Mouse (Mus musculus): Measurements from ENCODE around the gene Kcnj4. TPM values are rescaled to one million over a fixed set of nuclear protein-coding genes. Genes with fewer than 3 reads are reported as not detected.

Gene Kcnj4
- polyA plus RNA-seq (2016; fragmentation: Nextera tagmentation; extraction: Ambion mirVana): not detected in 2 replicates

DNA sequence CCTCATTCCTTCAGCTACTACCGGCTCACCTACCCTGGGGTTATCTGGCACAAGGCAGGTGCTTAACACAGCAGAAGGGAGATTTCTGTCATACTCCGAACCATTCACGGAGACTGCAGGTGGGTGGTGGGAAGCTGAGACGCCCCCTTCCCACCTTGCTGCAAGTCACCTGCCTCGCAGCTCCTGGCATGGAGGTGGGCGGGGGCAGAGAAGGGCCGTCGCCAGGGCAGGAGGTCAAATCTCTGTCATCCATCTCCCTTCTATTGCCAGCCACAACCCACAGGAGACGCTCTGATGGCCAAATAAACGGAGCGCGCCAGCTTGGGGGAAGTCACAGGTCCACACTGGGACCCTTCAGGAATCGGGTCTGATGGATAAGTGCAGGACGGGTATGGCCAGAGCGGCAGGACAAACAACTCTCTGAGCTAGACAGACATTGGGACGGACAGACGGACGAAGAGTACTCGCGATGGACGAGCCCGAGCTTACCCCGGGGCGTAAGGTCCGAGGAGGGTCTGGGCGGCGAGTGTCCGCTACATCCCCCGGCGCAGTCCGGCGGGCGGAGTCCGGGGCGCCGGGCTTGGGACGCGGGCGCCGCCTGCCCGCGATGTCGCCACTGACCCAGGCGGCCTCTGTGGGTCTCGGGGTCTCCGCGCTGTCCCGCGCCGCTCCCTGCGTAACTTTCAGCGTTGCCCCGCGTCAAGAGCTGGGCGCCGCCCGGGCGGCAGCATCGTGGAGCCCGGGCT is at the start of gene Kcnj4:
Kcnj4 (minus strand) TSS at position 535 of the 746 bp plus-strand sequence.
- peaks cover 100% of the 10 kb centered on the region for H3K27me3 ChIP-seq (replicated peaks)
- ATAC-seq: no peak
- peak within 1 kb of the TSS; percentile 51 for H3K4me3 ChIP-seq
- H3K9me3 ChIP-seq (replicated peaks): no peaks in the 10 kb centered on the region
- no peak within 1 kb of the TSS for H3K27ac ChIP-seq
- 2% methylated on average over 54 of the region's 60 CpGs for WGBS (ENCODE audit: insufficient replicate concordance)
- H3K4me2 ChIP-seq: peak within 1 kb of the TSS; percentile 75
- H3K36me3 ChIP-seq: no peaks in the 10 kb centered on the region
- peaks cover 15% of the 10 kb centered on the region for H3K4me1 ChIP-seq
- H3K9ac ChIP-seq: peak within 1 kb of the TSS; percentile 29; the same call in 1 of the 2 replicates

DNA sequence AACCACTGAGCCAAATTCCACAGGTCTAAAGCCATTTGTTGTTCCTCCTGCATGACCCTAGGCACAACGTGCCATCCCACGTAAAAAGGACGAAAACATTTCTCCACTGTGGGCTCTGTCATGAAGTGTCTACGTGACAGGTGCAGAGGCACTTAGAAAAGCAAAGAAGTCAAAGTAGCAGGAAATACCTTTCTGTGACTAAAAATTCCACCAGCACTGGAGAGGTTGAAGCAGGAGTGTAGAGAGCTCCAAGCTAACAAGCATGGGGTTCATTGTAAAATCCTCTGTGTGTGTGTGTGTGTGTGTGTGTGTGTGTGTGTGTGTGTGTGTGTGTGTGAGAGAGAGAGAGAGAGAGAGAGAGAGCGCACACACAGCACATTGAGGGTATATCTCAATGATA is 47.5 kb upstream of the Kcnj4 start:
- Histone ChIP-seq H3K4me3 (no peak overlapping the region), H3K27me3 (replicated peaks) (peaks cover 29% of the 10 kb centered on the region), H3K4me1 (no peaks in the 10 kb centered on the region), H3K36me3 (no peaks in the 10 kb centered on the region), H3K4me2 (no peak overlapping the region), H3K9ac (no peak overlapping the region), H3K27ac (no peak overlapping the region), H3K9me3 (replicated peaks) (no peaks in the 10 kb centered on the region)
- 62% methylated on average over 5 of the region's 5 CpGs for WGBS (ENCODE audit: insufficient replicate concordance)
- no peak for ATAC-seq

DNA sequence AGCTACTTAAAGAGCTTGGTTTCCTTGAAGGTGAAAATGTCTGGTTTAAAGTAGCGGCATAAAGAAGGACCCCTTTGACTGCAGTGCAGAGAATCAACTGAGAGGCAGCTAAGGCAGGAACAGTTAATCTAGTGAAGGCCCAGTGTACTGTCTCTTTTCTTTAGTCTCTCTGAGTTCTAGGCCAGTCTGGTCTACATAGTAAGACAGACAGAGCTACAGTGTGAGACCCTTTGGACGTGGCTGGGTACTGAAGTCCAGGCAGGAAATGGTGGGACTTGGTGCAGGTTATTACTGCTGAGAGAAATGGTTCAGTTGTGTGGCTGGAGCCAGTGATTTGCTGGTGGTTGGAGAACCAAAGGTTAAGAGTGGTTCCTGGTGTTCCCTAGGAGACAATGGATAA is 43.2 kb upstream of the Kcnj4 start:
- no peak for ATAC-seq
- peaks cover 17% of the 10 kb centered on the region for H3K36me3 ChIP-seq
- 87% methylated on average over 2 of the region's 2 CpGs for WGBS (ENCODE audit: insufficient replicate concordance)

DNA sequence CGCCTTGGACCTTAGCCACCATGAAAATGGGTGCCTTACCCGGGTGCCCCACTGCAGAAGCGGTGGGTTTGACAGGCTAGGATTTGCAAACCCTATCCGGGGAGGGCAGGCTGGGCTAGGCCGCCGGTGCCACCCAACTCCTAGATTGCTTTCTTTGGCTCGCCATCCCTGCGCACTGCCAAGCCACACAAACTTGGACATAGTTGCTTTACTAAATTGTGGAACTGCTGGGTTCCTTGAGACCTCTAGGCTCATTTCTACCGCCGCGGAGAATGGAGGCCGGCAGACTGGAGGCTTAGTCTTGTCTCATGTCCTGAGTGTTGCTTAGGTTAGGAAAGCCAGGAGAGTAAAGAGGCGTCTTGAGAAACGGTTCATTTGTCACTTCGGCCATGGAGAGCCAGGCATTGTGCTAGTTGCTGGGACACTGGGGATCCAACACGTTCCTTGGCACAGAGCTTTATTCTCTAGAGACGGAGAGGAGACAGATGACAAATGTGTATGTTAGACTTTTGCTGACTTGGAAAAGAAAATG is 42.3 kb upstream of the Kcnj4 start:
- no peaks in the 10 kb centered on the region for H3K9me3 ChIP-seq (replicated peaks)
- H3K9ac ChIP-seq: peak overlapping the region; percentile 71
- H3K36me3 ChIP-seq: peaks cover 26% of the 10 kb centered on the region
- H3K4me2 ChIP-seq: peak overlapping the region; percentile 76
- peaks cover 28% of the 10 kb centered on the region for H3K4me1 ChIP-seq
- peak overlapping the region; percentile 94 for H3K27ac ChIP-seq
- no peak; the same call in 1 of the 2 replicates for ATAC-seq
- peak overlapping the region; percentile 74 for H3K4me3 ChIP-seq
- H3K27me3 ChIP-seq (replicated peaks): peaks cover 29% of the 10 kb centered on the region
- 79% methylated on average over 17 of the region's 17 CpGs for WGBS (ENCODE audit: insufficient replicate concordance)

More for the DNA sequence above, 43.2 kb upstream of the Kcnj4 start:
- no peak overlapping the region for H3K9ac ChIP-seq
- H3K4me2 ChIP-seq: no peak overlapping the region
- peaks cover 29% of the 10 kb centered on the region for H3K27me3 ChIP-seq (replicated peaks)
- no peak overlapping the region for H3K27ac ChIP-seq
- no peaks in the 10 kb centered on the region for H3K9me3 ChIP-seq (replicated peaks)
- H3K4me1 ChIP-seq: peaks cover 26% of the 10 kb centered on the region
- H3K4me3 ChIP-seq: no peak overlapping the region

DNA sequence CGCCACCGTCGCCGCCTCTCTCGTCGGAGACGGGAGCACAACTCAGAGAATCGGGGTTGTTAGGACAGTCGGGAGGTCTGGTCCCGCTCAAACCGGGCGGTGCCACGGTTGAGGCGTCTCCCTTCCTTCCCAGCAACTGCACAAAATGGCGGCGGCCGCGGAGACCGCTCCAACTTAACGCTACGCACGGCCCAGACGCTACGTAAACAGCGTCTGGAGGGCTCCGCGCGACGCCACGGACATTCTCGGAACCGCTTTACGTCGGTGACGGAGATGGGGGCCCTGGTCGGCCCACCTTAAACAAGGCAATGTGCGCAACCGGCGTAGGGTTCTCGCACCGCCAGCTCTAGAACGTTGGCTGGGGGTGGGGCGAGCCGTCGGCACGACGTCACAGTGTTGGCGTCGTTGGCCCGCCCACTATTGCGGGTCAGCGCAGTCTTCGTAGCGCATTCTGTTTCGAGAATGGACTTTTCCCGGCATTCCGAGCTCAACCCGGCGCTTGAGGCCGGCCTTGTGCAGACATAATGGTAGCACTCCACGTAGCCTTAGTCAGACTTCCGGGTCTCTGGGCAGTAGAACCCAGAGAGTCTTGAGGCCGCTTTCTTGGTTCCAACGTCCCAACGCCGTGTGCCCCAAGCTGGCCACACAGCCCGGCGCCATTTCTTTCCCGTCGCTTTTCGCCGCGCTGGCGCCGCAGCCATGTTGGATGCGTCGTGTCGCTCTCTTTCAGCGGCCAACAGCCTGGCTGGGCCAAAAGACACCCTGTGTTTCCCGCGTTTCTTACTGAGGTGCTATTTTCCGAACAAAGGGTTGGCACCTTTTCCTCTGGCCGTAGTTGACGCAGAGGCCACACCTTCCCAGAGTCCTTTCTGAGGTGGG is 41.6 kb upstream of the Kcnj4 start, which contains the start of gene Ddx17:
Ddx17 (minus strand) TSS at position 332 of the 879 bp plus-strand sequence.
- Histone ChIP-seq H3K9me3 (replicated peaks) (no peaks in the 10 kb centered on the region), H3K4me3 (peak within 1 kb of the TSS; percentile 74), H3K4me2 (peak within 1 kb of the TSS; percentile 76), H3K4me1 (peaks cover 28% of the 10 kb centered on the region), H3K27me3 (replicated peaks) (peaks cover 28% of the 10 kb centered on the region), H3K9ac (peak within 1 kb of the TSS; percentile 93), H3K27ac (peak within 1 kb of the TSS; percentile 94), H3K36me3 (peaks cover 33% of the 10 kb centered on the region)
- peak; percentile 93 for ATAC-seq
- 2% methylated on average over 84 of the region's 84 CpGs for WGBS (ENCODE audit: insufficient replicate concordance)

DNA sequence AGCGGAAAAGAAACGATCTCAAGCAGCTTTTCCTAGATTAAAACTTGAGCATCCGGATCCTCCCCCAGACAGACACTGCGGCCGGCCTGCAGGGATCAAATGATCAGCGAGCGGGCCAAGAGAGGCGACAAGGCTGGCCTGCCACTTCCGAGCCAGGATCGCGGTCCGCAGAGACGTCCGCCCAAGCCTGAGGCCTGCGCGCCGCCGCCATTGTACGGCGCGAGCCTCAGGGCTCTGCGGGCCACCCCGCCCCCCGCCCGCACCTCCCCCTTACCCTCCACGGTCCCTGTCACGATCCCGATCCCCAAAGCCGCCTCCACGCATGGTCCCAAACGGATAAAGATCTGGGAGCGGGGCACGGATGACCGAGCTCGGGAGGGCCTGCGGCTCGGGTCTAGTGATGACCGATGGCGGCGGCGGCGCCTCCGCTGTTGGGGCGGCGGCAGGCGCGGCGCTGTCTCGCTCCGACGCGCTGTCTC is 40.9 kb upstream of the Kcnj4 start:
- Histone ChIP-seq H3K36me3 (peaks cover 39% of the 10 kb centered on the region), H3K9ac (peak overlapping the region; percentile 93), H3K4me2 (peak overlapping the region; percentile 76), H3K4me3 (peak overlapping the region; percentile 74), H3K27ac (peak overlapping the region; percentile 94), H3K27me3 (replicated peaks) (peaks cover 21% of the 10 kb centered on the region), H3K9me3 (replicated peaks) (no peaks in the 10 kb centered on the region), H3K4me1 (peaks cover 28% of the 10 kb centered on the region)
- ATAC-seq: peak; percentile 69
- WGBS (ENCODE audit: insufficient replicate concordance): under 1% methylated on average over 52 of the region's 52 CpGs

DNA sequence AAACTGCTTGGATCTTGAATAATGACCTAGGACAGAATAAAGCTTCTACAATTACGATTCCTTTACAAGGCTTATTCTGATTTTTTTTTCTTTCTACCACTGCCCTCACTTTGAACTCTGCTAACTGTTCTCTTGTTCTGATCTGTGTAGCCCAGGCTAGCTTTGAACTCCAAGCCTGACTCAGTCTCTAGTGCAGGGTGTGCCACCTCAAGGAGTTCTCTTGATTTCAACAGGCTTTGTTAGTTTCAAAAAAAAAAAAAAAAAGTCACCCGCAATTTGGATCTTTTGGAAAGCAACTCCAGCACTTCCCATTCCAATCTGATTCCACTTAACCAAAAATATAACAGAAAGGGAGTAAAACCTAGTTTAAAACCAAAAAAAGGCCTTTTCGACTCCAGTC is 40.5 kb upstream of the Kcnj4 start:
- no peak for ATAC-seq
- Histone ChIP-seq H3K27me3 (replicated peaks) (peaks cover 18% of the 10 kb centered on the region), H3K4me2 (peak overlapping the region; percentile 76), H3K4me3 (peak overlapping the region; percentile 74), H3K36me3 (peaks cover 44% of the 10 kb centered on the region), H3K27ac (peak overlapping the region; percentile 94), H3K4me1 (peaks cover 31% of the 10 kb centered on the region), H3K9me3 (replicated peaks) (no peaks in the 10 kb centered on the region), H3K9ac (peak overlapping the region; percentile 93)
- 4% methylated on average over 3 of the region's 3 CpGs for WGBS (ENCODE audit: insufficient replicate concordance)

DNA sequence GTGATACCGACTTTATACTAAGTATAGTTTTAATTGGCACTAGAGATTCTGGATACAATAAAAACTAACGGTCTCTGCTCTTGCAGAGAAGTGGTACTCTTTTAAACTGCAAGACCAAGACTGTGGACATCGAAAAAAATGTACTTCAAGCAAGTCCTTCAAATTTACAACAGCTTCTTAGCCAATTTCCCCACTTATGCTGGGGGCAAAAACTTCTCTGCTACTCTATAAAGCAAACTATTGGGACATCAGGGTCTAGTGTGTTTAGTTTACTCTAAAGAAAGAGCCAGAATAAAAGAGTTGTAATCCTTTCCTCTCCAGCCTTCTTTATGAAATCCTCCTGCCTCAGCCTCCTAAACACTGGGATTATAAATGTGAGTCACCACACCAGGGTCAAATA is 38.9 kb upstream of the Kcnj4 start:
- H3K27me3 ChIP-seq (replicated peaks): peaks cover 9% of the 10 kb centered on the region; the same call in 1 of the 2 replicates
- H3K9ac ChIP-seq: peak overlapping the region; percentile 93; the same call in 1 of the 2 replicates
- 86% methylated on average over 3 of the region's 3 CpGs for WGBS (ENCODE audit: insufficient replicate concordance)
- no peaks in the 10 kb centered on the region for H3K9me3 ChIP-seq (replicated peaks)
- peaks cover 59% of the 10 kb centered on the region for H3K36me3 ChIP-seq
- H3K4me2 ChIP-seq: peak overlapping the region; percentile 76
- H3K4me3 ChIP-seq: peak overlapping the region; percentile 74
- ATAC-seq: no peak
- no peak overlapping the region for H3K27ac ChIP-seq
- H3K4me1 ChIP-seq: peaks cover 31% of the 10 kb centered on the region

DNA sequence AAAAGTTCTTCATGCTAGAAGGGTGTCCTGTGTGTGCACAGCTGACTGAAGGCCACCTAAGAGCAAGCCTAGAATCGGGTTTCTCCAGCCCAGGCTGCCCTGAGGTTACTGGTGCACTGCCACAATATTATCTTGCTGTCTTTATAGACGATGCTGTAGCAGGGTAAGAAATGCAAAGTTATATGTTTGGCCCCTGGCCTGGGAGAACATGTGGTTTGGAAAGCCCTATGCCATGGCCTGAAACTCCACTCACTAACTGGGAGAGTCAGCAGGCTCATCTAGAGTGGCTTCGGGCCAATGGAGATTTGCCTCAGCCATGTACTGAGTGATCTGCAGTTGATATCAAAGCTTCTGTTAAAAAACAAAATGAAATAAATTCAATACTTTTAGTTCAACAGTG is 28.8 kb upstream of the Kcnj4 start:
- no peaks in the 10 kb centered on the region for H3K4me1 ChIP-seq
- peaks cover 100% of the 10 kb centered on the region for H3K36me3 ChIP-seq
- H3K4me2 ChIP-seq: no peak overlapping the region
- H3K27me3 ChIP-seq (replicated peaks): no peaks in the 10 kb centered on the region
- no peak overlapping the region for H3K9ac ChIP-seq
- 75% methylated on average over 3 of the region's 3 CpGs for WGBS (ENCODE audit: insufficient replicate concordance)
- no peaks in the 10 kb centered on the region for H3K9me3 ChIP-seq (replicated peaks)
- no peak overlapping the region for H3K27ac ChIP-seq
- no peak for ATAC-seq
- H3K4me3 ChIP-seq: no peak overlapping the region

DNA sequence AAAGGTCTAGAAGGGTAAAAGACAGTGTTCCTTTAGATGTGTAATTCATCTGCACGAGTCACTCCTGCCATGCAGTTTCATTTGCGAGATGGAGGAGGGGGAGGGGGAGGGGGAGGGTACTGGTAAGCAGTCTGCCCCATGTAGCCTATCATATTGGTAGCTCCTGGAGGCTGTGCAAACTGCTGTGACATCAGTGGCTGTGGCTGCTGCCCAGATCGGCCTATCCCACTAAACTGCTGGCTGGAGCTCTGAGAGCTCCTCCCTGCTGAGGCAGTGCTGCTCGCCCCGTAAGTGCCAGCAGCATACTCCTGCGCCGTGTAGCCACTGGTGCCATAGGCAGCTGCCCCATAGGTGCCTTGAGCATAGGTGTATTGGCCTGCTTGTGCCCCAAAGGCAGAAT is 24.9 kb upstream of the Kcnj4 start:
- 78% methylated on average over 7 of the region's 7 CpGs for WGBS (ENCODE audit: insufficient replicate concordance)
- H3K9ac ChIP-seq: no peak overlapping the region
- H3K27ac ChIP-seq: no peak overlapping the region
- peak; percentile 28; the same call in 1 of the 2 replicates for ATAC-seq
- no peaks in the 10 kb centered on the region for H3K9me3 ChIP-seq (replicated peaks)
- H3K36me3 ChIP-seq: peaks cover 92% of the 10 kb centered on the region
- no peaks in the 10 kb centered on the region for H3K4me1 ChIP-seq
- H3K4me3 ChIP-seq: no peak overlapping the region
- no peaks in the 10 kb centered on the region for H3K27me3 ChIP-seq (replicated peaks)
- H3K4me2 ChIP-seq: no peak overlapping the region

DNA sequence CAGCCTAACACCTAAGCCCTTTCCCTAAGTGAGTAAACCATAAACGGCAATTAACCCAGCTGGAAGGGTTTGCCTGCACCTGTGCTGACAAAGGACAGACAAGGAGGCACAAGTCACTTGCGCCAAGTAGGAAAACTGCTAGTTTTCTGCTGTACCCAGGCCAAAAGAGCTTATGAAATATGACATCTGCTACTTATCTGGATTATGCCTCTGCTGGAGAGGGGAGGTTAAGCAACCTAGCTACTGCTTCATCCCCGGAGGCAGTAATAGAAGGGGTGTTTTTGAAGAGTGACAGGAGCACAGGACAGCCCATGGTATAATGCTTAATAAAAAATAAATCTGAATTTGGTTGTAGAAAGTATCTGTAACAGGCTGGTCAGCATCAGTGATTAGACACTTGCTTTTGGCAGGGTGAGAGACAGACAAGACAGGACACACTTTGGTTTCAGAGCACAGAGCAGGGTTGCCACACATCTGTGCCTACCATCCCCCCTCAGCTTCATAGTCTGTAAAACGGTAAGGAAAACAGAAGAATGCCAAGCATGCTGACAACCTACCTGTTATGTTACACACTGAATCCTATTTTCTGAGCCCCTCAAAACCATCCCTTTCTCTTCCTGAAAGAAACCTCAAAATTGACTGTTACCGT is 23.1 kb upstream of the Kcnj4 start:
- WGBS (ENCODE audit: insufficient replicate concordance): 76% methylated on average over 5 of the region's 5 CpGs
- ATAC-seq: no peak

More for the DNA sequence above, 23.1 kb upstream of the Kcnj4 start:
- no peaks in the 10 kb centered on the region for H3K9me3 ChIP-seq (replicated peaks)
- no peak overlapping the region for H3K27ac ChIP-seq
- no peak overlapping the region for H3K4me3 ChIP-seq
- no peak overlapping the region for H3K4me2 ChIP-seq
- H3K4me1 ChIP-seq: no peaks in the 10 kb centered on the region
- H3K36me3 ChIP-seq: peaks cover 74% of the 10 kb centered on the region
- no peak overlapping the region for H3K9ac ChIP-seq
- no peaks in the 10 kb centered on the region for H3K27me3 ChIP-seq (replicated peaks)
